Mouse (Mus musculus) C2C12 (cell line): ENCODE data around the gene Rpl15.

Source experiments
- CTCF ChIP-seq: IDR thresholded peaks from one replicate; pipeline ENCODE4 v1.5.1; 2011; ENCODE audit not compliant: control insufficient read depth, insufficient read depth, insufficient read length
- FOSL1 ChIP-seq: IDR thresholded peaks from one replicate; pipeline ENCODE4 v1.8.0; 2011; ENCODE audit warnings: mild to moderate bottlenecking, low read length; ENCODE audit not compliant: poor library complexity, insufficient read depth, severe bottlenecking

- TF ChIP-seq FOSL1 (no peak), CTCF (no peak)
Measured at GRCm38 (mm10) chr14:18317457-18318411, 46.5 kb upstream of the Rpl15 start.
